Mouse (Mus musculus) gastrocnemius, postnatal 25 days (tissue): ENCODE results near the gene Nsun2. TPM values are rescaled to one million over a fixed set of nuclear protein-coding genes. Genes with fewer than 3 reads are reported as not detected.

Experiments used
- total RNA-seq, 2 experiments: library from RNA; stranded (reverse); gene quantifications; 1 replicate in 1 of 2; 2 replicates in 1 of 2; pipeline ENCODE4 v1.2.3; 2021

Nsun2 gene
- total RNA-seq, 2 experiments from 2014 or later, result 37.8 to 39.2 TPM

Other genes with a start within 250 kb of the Nsun2 start
- 1 to 10 TPM; 6.0 to 6.2 TPM for gene Tent4a, start 871 bp downstream of the Nsun2 start, total RNA-seq
- 1 to 10 TPM in 1 of 2 experiments, under 1 TPM in 1; 0.31 to 1.1 TPM for gene Srd5a1, start 77.7 kb downstream of the Nsun2 start, total RNA-seq
- gene Ube2ql1, start 206.1 kb downstream of the Nsun2 start, total RNA-seq, result under 1 TPM; 0.27 to 0.64 TPM